Comparison of ENCODE assay signal across 10 mouse cellular contexts in genomic region chr4:148837046-148837445, GRCm38 (mm10). TPM values are rescaled to one million over a fixed set of nuclear protein-coding genes. Genes with fewer than 3 reads are reported as not detected.
DNase-seq lines count a peak whose midpoint lies in the region; ATAC-seq and TF ChIP-seq lines count a peak whose summit lies in the region.
"Had no signal": no experiment of that assay in that cellular context is flagged by ENCODE, and none has a peak within 500 bp of the region (broad histone marks: within the 10 kb centered on the region; RNA-seq: fewer than 3 reads in every experiment).

No protein-coding gene starts in this region.

- no peak overlapping the region for H3K4me2 ChIP-seq in kidney, postnatal 0 days (ENCODE audit: low read length)
- H3K4me2 ChIP-seq in forebrain, postnatal 0 days (ENCODE audit: low read depth), result no peak overlapping the region
- H3K4me2 ChIP-seq: liver, embryonic 15.5 days had no signal

- ATAC-seq in kidney, postnatal 0 days (replicated peaks; ENCODE audit: low FRiP score, low read depth), result no peak
- no peak; the same call in 1 of the 2 replicates for ATAC-seq in forebrain, postnatal 0 days

- peaks cover 10% of the 10 kb centered on the region for H3K4me1 ChIP-seq in kidney, postnatal 0 days (replicated peaks; ENCODE audit: insufficient read depth, low read length)
- peaks cover 16% of the 10 kb centered on the region; the same call in 1 of the 2 replicates for H3K4me1 ChIP-seq in forebrain, postnatal 0 days (ENCODE audit: insufficient read depth)
- H3K4me1 ChIP-seq: liver, embryonic 15.5 days had no signal

- peak; percentile 59 for DNase-seq in embryo, embryonic 11 days
- no peak for DNase-seq in embryo, embryonic 9.5 days (ENCODE audit: extremely low spot score)
- DNase-seq in kidney, postnatal 0 days (ENCODE audit: low spot score), result peak; percentile 55
- no peak for DNase-seq in kidney, adult 9 months
- peak; percentile 40 for DNase-seq in forebrain, postnatal 0 days
- peak; percentile 59 for DNase-seq in lung, postnatal 25 days (ENCODE audit: low spot score)
- no peak for DNase-seq in urinary bladder, postnatal 10 days (ENCODE audit: low spot score)
- no peak for DNase-seq in layer of hippocampus, adult 8-10 months (ENCODE audit: low spot score in 2 of 2)
- DNase-seq: cerebellum, postnatal 25 days had no signal

- H3K27me3 ChIP-seq in kidney, postnatal 0 days (ENCODE audit: insufficient read depth, low read length), result no peaks in the 10 kb centered on the region
- H3K27me3 ChIP-seq in forebrain, postnatal 0 days (ENCODE audit: insufficient read depth, low read length), result peaks cover 11% of the 10 kb centered on the region; the same call in 1 of the 2 replicates
- H3K27me3 ChIP-seq: liver, embryonic 15.5 days had no signal

- whole genome bisulfite sequencing in kidney, postnatal 0 days, result 49% methylated on average over 9 of the region's 9 CpGs
- WGBS in forebrain, postnatal 0 days, result 21% methylated on average over 9 of the region's 9 CpGs

- no peak for TF ChIP-seq CTCF in kidney, postnatal 0 days (IDR thresholded peaks at IDR 0.05; ENCODE audit: low read depth)
- no peak for TF ChIP-seq CTCF in forebrain, postnatal 0 days (IDR thresholded peaks at IDR 0.05; ENCODE audit: low read depth)

- H3K36me3 ChIP-seq in kidney, postnatal 0 days (ENCODE audit: insufficient read depth, low read length), result no peaks in the 10 kb centered on the region
- H3K36me3 ChIP-seq in forebrain, postnatal 0 days (ENCODE audit: insufficient read depth), result no peaks in the 10 kb centered on the region
- H3K36me3 ChIP-seq: liver, embryonic 15.5 days had no signal

- no peak overlapping the region for H3K27ac ChIP-seq in kidney, postnatal 0 days
- no peak overlapping the region for H3K27ac ChIP-seq in forebrain, postnatal 0 days (ENCODE audit: low read depth, low read length)
- H3K27ac ChIP-seq: liver, embryonic 15.5 days had no signal

- no peak overlapping the region for H3K9ac ChIP-seq in kidney, postnatal 0 days (ENCODE audit: low read depth, low read length)
- H3K9ac ChIP-seq in forebrain, postnatal 0 days, result no peak overlapping the region
- H3K9ac ChIP-seq: liver, embryonic 15.5 days had no signal

- no peaks in the 10 kb centered on the region for H3K9me3 ChIP-seq in kidney, postnatal 0 days (replicated peaks; ENCODE audit: low read length)
- no peaks in the 10 kb centered on the region for H3K9me3 ChIP-seq in forebrain, postnatal 0 days (ENCODE audit: low read length)
- H3K9me3 ChIP-seq: liver, embryonic 15.5 days had no signal

- H3K4me3 ChIP-seq in kidney, postnatal 0 days (replicated peaks; ENCODE audit: low read depth, low read length), result no peak overlapping the region
- H3K4me3 ChIP-seq in forebrain, postnatal 0 days (ENCODE audit: low read depth, low read length), result no peak overlapping the region
- H3K4me3 ChIP-seq: liver, embryonic 15.5 days had no signal

RNA-seq across cellular contexts. Expression of gene Casz1, which starts 32.8 kb away (rescaled TPM):
- polyA plus RNA-seq in kidney, postnatal 0 days (2015; fragmentation: Nextera tagmentation; extraction: Ambion mirVana), result 6.2 and 6.7 TPM in 2 replicates
- 1.2 and 3.1 TPM in 2 replicates for total RNA-seq in forebrain, postnatal 0 days (2014; rRNA removed)
- 0.65 and 1.1 TPM in 2 replicates for polyA plus RNA-seq in forebrain, postnatal 0 days (2015; fragmentation: Nextera tagmentation; extraction: Ambion mirVana)
- total RNA-seq in layer of hippocampus, adult 8-10 months (2022), result under 1 TPM; 0.61 to 0.80 (median 0.63) TPM

Comparison
In these comparisons a context has a peak if more than half of its experiments do, and no peak if none do; other contexts are left out.
1. DNase-seq: peak in embryo, embryonic 11 days (single experiment), kidney, postnatal 0 days (single experiment), forebrain, postnatal 0 days (single experiment) and lung, postnatal 25 days (single experiment); none in embryo, embryonic 9.5 days (single experiment), kidney, adult 9 months (single experiment), urinary bladder, postnatal 10 days (single experiment) and layer of hippocampus, adult 8-10 months (0 of 2).